Mouse (Mus musculus): ENCODE results near the gene Cdcp1.

DNA sequence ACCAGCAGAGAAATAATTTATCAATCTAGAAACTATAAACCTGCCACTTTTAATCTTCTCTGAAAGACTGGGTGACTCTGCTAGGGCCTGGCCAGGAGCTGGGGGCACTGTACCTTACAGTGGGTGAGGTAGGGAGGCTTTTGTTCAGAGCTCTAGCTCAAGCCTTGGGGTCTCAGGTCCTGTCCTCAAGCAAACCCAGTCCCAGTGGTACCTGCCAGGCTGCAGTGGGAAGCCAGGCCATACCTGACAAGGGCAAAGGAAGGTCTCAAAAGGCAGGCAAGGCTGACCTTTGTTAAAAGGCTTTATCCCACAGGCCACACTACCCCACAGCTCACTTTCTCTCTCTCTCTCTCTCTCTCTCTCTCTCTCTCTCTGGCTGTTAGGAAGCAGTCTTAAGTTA lies 12.8 kb upstream of the Cdcp1 start:
- TF ChIP-seq CTCF (IDR thresholded peaks at IDR 0.05; ENCODE audit: low read depth, low read length) (no peak), POLR2AphosphoS5 (IDR thresholded peaks at IDR 0.05; ENCODE audit: insufficient replicate concordance, low read depth, low read length) (no peak), GATA1 (IDR thresholded peaks at IDR 0.05; ENCODE audit: borderline replicate concordance, low read length) (no peak)

Data from G1E (cell line).